Mouse (Mus musculus): ENCODE measurements around the gene Mamstr. TPM values are rescaled to one million over a fixed set of nuclear protein-coding genes. Genes with fewer than 3 reads are reported as not detected.

Gene Mamstr
- polyA plus RNA-seq (2015; fragmentation: Nextera tagmentation; extraction: Ambion mirVana), result 7.5 and 9.0 TPM in 2 replicates

DNA sequence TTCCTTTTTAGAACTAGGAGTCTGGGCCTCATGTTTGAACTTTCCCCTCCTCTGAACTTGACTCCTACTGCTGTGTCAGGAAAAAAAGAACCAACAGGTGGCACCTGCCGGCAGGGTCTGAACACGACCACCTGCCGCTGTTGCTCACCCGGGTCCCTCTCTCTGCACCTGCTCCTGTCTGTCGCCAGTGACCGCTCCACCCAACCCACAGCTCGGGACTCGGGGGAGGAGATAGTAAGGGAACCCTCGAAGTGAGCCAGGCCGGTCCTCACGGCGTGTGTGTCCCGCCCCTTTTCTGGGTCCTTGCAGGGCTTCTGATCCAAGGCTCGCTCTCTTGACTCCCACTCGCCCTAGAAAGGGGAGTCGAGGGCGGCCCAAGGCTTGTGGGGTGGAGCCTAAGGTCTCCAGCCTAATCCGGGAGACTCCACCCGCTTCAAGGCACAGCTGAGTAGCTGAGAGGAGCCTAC is at the start of gene Mamstr:
TSS of gene Mamstr (plus strand) at position 417 of the 467 bp plus-strand sequence.
- WGBS, result 26% methylated on average over 19 of the region's 19 CpGs
- H3K4me1 ChIP-seq, result peaks cover 84% of the 10 kb centered on the region
- H3K4me3 ChIP-seq (replicated peaks), result no peak within 1 kb of the TSS
- no peaks in the 10 kb centered on the region for H3K27me3 ChIP-seq
- peaks cover 14% of the 10 kb centered on the region; the same call in 1 of the 2 replicates for H3K36me3 ChIP-seq
- H3K9me3 ChIP-seq (replicated peaks), result no peaks in the 10 kb centered on the region
- H3K9ac ChIP-seq, result no peak within 1 kb of the TSS
- peak within 1 kb of the TSS; percentile 55 for H3K4me2 ChIP-seq
- ATAC-seq (replicated peaks; ENCODE audit: low FRiP score), result no peak
- H3K27ac ChIP-seq, result peak within 1 kb of the TSS; percentile 57

DNA sequence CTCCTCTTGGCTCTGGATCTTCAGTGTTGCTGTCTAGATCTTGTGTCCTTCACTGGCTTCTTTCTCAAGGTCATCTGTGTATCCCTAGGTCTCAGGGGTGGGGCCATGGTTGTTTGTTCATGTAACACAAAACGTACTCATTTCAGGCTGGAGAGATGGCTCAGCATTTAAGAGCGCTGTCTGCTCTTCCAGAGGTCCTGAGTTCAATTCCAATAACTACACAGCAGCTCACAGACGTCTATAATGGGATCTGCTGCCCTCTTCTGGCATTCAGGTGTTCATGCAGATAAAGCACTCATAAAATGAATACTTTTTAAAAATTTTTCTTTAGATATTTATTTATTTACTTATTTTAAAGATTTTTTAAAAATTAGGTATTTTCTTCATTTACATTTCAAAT is 48.9 kb upstream of the Mamstr start:
- Histone ChIP-seq H3K9me3 (replicated peaks) (no peaks in the 10 kb centered on the region), H3K27me3 (no peaks in the 10 kb centered on the region), H3K4me1 (peaks cover 13% of the 10 kb centered on the region), H3K4me3 (replicated peaks) (no peak overlapping the region), H3K36me3 (peaks cover 18% of the 10 kb centered on the region), H3K27ac (no peak overlapping the region), H3K4me2 (no peak overlapping the region), H3K9ac (no peak overlapping the region)
- ATAC-seq (replicated peaks; ENCODE audit: low FRiP score), result no peak
- WGBS, result 63% methylated on average over 3 of the region's 3 CpGs

DNA sequence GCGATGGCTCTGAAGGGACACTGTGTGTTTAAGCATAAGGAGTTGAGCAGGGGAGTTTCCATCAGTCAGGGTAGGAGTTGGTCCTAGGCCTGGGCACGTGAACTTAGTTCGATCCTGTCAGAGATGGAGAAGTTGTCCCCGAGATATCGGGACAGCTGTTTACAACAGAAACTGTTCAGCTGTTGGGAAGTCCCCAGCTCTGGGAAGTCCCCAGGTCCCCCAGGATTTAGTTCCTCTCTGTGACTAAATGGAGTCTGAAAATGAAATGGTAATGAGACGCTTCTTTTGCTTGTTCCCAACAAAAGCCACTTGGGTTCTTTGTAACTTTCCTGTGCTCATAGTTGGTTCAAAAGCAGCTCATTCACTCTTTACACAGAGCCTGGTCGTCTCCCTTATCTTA is 47.9 kb upstream of the Mamstr start:
- no peak for ATAC-seq (replicated peaks; ENCODE audit: low FRiP score)
- no peak overlapping the region for H3K9ac ChIP-seq
- no peaks in the 10 kb centered on the region for H3K27me3 ChIP-seq
- H3K36me3 ChIP-seq, result peaks cover 14% of the 10 kb centered on the region
- 78% methylated on average over 7 of the region's 7 CpGs for WGBS
- H3K4me3 ChIP-seq (replicated peaks), result no peak overlapping the region
- no peaks in the 10 kb centered on the region for H3K9me3 ChIP-seq (replicated peaks)
- no peak overlapping the region for H3K27ac ChIP-seq
- peaks cover 13% of the 10 kb centered on the region for H3K4me1 ChIP-seq
- H3K4me2 ChIP-seq, result no peak overlapping the region

DNA sequence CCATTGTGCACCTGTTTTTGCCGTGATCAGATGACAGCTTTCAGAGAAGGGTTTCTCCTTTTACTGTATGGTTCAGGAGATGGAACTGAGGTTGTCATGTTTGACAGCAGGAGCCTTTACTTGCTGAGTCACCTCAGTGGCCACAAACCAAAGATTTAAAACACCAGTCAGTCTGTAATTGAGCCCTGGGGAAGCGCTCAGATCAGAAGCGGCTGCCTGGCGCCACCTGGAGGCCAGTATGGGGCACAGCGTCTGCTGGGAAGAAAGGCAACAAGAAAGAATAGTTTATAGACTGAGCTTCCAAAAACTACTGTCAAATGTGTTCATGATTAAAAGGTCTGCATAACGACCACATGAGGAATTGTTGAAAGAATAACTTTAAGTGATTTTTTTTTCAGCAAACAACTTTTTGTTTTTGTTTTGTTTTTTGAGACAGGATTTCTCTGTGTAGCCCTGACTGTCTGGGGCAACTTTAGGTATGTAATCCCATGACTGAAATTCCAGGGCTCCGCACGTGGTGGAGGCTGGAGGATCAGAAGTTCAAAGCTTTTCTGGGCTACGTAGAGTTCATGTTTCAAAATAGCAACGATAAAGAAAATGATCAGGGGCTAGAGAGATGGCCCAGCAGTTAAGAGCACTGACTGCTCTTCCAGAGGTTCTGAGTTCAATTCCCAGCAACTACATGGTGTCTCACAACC is 46.5 kb upstream of the Mamstr start:
- Histone ChIP-seq H3K27ac (no peak overlapping the region), H3K36me3 (peaks cover 4% of the 10 kb centered on the region; the same call in 1 of the 2 replicates), H3K9ac (no peak overlapping the region), H3K4me1 (peaks cover 10% of the 10 kb centered on the region; the same call in 1 of the 2 replicates), H3K4me3 (replicated peaks) (no peak overlapping the region), H3K9me3 (replicated peaks) (no peaks in the 10 kb centered on the region), H3K4me2 (no peak overlapping the region), H3K27me3 (no peaks in the 10 kb centered on the region)
- 20% methylated on average over 10 of the region's 10 CpGs for WGBS
- no peak for ATAC-seq (replicated peaks; ENCODE audit: low FRiP score)

DNA sequence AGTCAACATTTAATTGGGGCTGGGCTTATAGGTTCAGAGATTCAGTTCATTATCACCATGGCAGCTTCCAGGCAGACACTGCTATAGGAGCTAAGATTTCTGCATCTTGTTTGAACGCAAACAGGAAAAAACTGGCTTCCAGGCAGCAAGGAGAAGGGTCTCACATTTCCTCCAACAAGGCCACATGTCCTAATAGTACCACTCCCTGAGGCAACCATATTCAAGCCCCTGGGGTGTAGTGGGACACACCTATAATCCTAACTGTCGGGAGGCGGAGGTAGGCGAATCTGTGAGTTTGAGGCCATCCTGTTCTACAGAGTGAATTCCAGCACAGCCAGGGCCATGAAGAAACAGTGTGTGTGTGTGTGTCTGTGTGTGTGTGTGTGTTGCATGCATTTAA is 44.6 kb upstream of the Mamstr start:
- no peaks in the 10 kb centered on the region for H3K9me3 ChIP-seq (replicated peaks)
- H3K9ac ChIP-seq, result no peak overlapping the region
- H3K27ac ChIP-seq, result no peak overlapping the region
- H3K4me3 ChIP-seq (replicated peaks), result no peak overlapping the region
- WGBS, result 81% methylated on average over 4 of the region's 4 CpGs
- H3K4me1 ChIP-seq, result peaks cover 7% of the 10 kb centered on the region; the same call in 1 of the 2 replicates
- no peak for ATAC-seq (replicated peaks; ENCODE audit: low FRiP score)
- no peak overlapping the region for H3K4me2 ChIP-seq
- H3K27me3 ChIP-seq, result no peaks in the 10 kb centered on the region
- H3K36me3 ChIP-seq, result no peaks in the 10 kb centered on the region

DNA sequence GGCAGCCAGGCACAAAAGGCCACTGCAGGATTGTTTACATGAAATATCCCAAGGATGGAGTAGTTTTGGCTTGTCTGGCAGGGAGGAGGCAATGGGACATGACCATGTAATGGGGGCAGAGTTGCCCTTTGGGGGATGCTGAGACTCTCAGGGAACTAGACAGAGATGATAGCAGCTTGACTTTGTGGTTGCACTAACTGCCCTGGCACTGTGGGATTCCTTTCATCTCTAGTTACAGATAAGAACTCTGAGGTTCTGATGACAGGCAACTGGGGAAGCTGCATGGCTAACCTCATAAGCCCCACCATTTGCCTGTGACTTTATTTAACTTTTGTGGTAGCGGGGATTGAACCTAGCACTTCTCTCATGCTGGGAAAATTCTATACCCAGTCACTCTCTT is 43.7 kb upstream of the Mamstr start:
- Histone ChIP-seq H3K4me3 (replicated peaks) (no peak overlapping the region), H3K36me3 (no peaks in the 10 kb centered on the region), H3K9me3 (replicated peaks) (no peaks in the 10 kb centered on the region), H3K4me2 (no peak overlapping the region), H3K9ac (no peak overlapping the region), H3K4me1 (peaks cover 7% of the 10 kb centered on the region; the same call in 1 of the 2 replicates), H3K27me3 (no peaks in the 10 kb centered on the region), H3K27ac (no peak overlapping the region)
- 77% methylated on average over 1 of the region's 1 CpGs for WGBS
- ATAC-seq (replicated peaks; ENCODE audit: low FRiP score), result no peak

DNA sequence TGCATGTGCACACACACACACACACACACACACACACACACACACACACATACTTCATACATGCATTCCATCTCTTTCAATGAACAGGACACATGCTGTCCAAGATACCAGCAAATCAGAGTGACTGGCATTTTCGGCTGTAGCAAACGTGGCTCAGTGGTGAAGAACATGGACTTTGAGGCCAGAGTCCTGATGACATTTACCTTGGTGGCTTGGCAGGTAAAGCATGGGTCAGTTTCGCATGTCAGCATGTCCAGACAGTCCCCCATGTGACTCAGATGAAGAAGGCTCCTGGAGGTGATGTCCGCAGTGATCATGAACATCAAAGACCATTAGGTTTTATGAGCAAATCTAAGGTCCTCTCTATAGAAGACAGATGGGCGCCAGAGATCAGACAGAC is 42.8 kb upstream of the Mamstr start:
- no peaks in the 10 kb centered on the region for H3K9me3 ChIP-seq (replicated peaks)
- no peak overlapping the region for H3K4me2 ChIP-seq
- peaks cover 7% of the 10 kb centered on the region for H3K4me1 ChIP-seq
- H3K36me3 ChIP-seq, result no peaks in the 10 kb centered on the region
- H3K27ac ChIP-seq, result no peak overlapping the region
- H3K4me3 ChIP-seq (replicated peaks), result no peak overlapping the region
- WGBS, result 89% methylated on average over 5 of the region's 5 CpGs
- ATAC-seq (replicated peaks; ENCODE audit: low FRiP score), result no peak
- no peaks in the 10 kb centered on the region for H3K27me3 ChIP-seq
- H3K9ac ChIP-seq, result no peak overlapping the region

DNA sequence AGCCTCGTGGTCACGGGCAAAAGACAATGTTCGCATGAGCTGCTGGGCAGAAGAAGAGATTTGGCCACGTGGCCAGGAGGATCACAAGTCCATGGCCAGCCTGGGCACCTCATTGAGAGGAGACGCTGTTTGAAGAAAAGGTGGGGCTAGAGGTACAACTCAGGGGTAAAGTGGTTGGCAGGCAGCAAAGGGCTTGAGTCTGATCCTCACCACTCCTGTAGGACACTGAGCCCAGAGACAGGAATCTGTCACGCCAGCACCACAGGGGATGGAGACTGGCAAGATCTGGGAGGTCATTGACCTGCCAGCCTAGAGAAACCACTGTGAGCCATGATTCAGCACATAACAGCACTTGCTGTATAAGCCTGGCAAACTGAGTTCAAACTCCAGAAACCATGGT is 42.2 kb upstream of the Mamstr start:
- no peak for ATAC-seq (replicated peaks; ENCODE audit: low FRiP score)
- Histone ChIP-seq H3K9ac (no peak overlapping the region), H3K36me3 (no peaks in the 10 kb centered on the region), H3K4me2 (no peak overlapping the region), H3K4me1 (peaks cover 7% of the 10 kb centered on the region), H3K9me3 (replicated peaks) (no peaks in the 10 kb centered on the region), H3K27me3 (no peaks in the 10 kb centered on the region), H3K27ac (no peak overlapping the region), H3K4me3 (replicated peaks) (no peak overlapping the region)
- WGBS, result 88% methylated on average over 6 of the region's 6 CpGs

DNA sequence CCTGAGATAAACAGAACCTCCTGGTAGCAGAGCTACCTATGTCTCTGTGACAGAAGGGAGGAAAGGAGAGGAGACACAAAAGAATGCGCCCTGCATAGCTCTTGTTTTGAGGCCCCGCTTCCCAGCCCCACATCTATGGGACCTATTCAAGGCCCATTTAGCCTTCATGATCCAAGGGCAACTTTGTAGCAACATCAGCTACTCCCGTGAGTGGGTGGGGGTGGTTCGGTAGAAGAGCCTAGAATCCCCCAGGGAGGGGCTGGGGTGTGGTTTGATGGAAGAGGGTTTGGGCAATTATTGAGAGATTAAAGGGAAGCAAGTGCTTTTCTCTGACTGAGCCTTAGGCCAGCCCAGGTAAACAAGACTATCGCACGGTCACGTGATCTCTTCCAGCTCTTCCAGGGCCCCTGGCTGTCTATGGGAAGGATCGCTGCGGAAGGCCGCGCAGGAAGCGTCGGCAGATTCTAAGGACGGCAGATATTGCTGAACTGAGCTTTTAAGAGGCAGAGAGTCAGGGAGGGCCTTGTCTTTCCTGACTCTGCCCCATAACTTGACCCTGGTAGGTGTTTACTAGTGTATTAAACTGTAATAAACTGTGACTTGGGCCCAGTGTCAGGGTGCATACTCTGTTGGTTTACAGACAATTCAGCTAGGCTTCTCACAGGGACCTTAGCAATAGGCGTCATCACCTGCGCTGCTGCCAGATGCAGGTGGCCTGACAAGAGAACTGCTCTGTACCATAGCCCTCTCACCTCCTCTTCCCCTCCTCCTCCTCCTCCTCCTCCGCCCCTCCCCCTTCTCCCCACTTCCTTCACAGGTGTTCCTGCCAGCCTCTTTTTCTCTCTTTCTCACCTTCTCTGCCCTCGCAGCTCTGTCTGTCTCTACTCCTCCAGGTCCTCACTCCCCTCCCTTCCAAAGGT is 40.6 kb upstream of the Mamstr start:
- 46% methylated on average over 18 of the region's 18 CpGs for WGBS
- Histone ChIP-seq H3K27ac (no peak overlapping the region), H3K36me3 (no peaks in the 10 kb centered on the region), H3K27me3 (no peaks in the 10 kb centered on the region), H3K4me2 (0 out of 2 replicates have a peak overlapping the region, but pooled peaks have one; percentile 19), H3K9me3 (replicated peaks) (no peaks in the 10 kb centered on the region), H3K4me3 (replicated peaks) (no peak overlapping the region), H3K9ac (no peak overlapping the region), H3K4me1 (peaks cover 7% of the 10 kb centered on the region)
- ATAC-seq (replicated peaks; ENCODE audit: low FRiP score), result no peak

DNA sequence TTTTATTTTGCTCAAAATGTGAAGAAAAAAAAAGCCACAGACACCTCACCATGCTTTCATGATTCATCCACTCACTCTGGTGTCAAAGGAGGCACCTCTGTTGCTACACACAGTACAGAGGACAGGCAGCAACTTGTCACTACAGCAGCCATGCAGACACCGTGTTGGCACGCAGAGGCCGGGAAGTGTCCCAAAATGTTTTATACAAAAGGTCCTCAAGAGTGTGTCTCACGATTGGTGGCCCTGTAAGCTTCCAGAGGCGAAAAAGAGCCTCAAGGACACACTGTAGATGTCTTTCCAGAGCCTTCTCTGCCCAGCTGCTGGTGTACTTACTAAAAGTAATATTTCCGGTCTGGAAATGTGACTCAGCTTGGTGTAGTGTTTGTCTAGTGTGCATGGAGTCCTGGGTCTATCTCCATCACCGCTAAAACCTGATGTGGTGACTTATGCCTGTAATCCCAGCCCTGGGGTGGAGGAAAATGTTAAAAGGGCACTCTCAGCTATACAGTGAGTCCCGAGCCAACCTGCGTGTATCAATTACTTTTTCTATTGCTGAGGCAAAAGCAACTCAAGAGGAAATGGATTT is 34.0 kb upstream of the Mamstr start:
- no peak overlapping the region for H3K4me3 ChIP-seq (replicated peaks)
- H3K4me2 ChIP-seq, result no peak overlapping the region
- H3K36me3 ChIP-seq, result no peaks in the 10 kb centered on the region
- no peaks in the 10 kb centered on the region for H3K27me3 ChIP-seq
- H3K9ac ChIP-seq, result no peak overlapping the region
- no peaks in the 10 kb centered on the region for H3K9me3 ChIP-seq (replicated peaks)
- no peak for ATAC-seq (replicated peaks; ENCODE audit: low FRiP score)
- H3K27ac ChIP-seq, result no peak overlapping the region
- 68% methylated on average over 9 of the region's 9 CpGs for WGBS
- no peaks in the 10 kb centered on the region; the same call in 1 of the 2 replicates for H3K4me1 ChIP-seq

DNA sequence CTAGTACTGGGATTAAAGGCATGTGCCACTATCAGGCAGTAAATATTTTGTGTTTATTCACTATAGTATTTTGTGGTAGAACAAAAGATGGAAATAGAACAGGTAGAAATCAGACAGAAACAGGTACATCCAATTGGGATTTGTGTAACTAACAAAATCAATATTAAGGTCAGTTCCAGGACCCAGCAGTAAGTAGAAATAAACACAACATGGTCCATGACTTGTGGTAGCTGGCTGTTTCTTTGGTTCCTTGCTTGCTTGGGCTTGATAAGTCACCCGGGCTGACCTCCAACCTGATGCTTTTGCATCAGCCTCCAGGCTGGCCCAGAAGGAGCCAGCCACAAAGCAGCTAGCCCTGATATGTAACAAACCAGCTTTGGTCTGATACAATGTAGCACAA is 30.3 kb upstream of the Mamstr start:
- no peak overlapping the region for H3K4me2 ChIP-seq
- no peaks in the 10 kb centered on the region for H3K4me1 ChIP-seq
- H3K27ac ChIP-seq, result no peak overlapping the region
- H3K4me3 ChIP-seq (replicated peaks), result no peak overlapping the region
- no peaks in the 10 kb centered on the region for H3K36me3 ChIP-seq
- WGBS, result 78% methylated on average over 1 of the region's 1 CpGs
- H3K9me3 ChIP-seq (replicated peaks), result no peaks in the 10 kb centered on the region
- no peaks in the 10 kb centered on the region for H3K27me3 ChIP-seq
- no peak for ATAC-seq (replicated peaks; ENCODE audit: low FRiP score)
- H3K9ac ChIP-seq, result no peak overlapping the region

DNA sequence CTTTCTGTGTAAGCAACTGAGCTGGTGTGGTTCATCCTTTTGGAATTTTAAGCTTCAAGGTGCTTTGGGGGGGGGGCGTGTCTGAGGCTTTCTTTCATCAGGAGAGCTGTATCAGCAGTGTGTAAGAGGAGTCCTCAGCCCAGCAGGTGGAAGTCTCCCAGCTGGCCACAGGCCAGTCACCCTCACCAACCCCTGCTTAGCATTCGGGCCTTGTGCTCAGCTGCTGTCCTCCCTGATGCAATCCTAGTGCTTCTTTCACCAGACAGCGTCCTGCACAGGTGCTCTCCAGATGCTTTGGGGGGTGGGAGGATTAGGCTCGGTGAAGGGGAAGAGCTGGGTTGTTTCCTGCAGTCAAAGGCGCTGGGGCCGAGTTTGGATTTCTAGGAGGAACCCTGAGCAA is 23.5 kb upstream of the Mamstr start:
- Histone ChIP-seq H3K4me3 (replicated peaks) (no peak overlapping the region), H3K27me3 (peaks cover 39% of the 10 kb centered on the region), H3K4me2 (no peak overlapping the region), H3K9ac (no peak overlapping the region), H3K4me1 (peaks cover 26% of the 10 kb centered on the region), H3K36me3 (no peaks in the 10 kb centered on the region), H3K27ac (no peak overlapping the region), H3K9me3 (replicated peaks) (no peaks in the 10 kb centered on the region)
- peak; percentile 33; the same call in 1 of the 2 replicates for ATAC-seq (replicated peaks; ENCODE audit: low FRiP score)
- 26% methylated on average over 6 of the region's 6 CpGs for WGBS

Data from kidney, embryonic 15.5 days (tissue).